Mouse (Mus musculus) cerebellum, postnatal 25 days (tissue): ENCODE data around the gene Epb41l3.
"Not testable (repeated sequence)": the region's sequence is repeated elsewhere in the genome, so short reads cannot be mapped to it uniquely, and the experiment has no call there.

ENCODE experiments used
- DNase-seq, 2 experiments: peaks; one replicate each; pipeline ENCODE4 v3.0.0; 2021; ENCODE audit warnings: mixed read lengths in 2 of 2

Gene Epb41l3

GRCm38 (mm10) chr17:69109216-69109615 lies 33.7 kb downstream of the Epb41l3 start:
- DNase-seq = peak; percentile 40 to 66

GRCm38 (mm10) chr17:69112232-69112631 lies 36.7 kb downstream of the Epb41l3 start:
- DNase-seq = no peak

DNA sequence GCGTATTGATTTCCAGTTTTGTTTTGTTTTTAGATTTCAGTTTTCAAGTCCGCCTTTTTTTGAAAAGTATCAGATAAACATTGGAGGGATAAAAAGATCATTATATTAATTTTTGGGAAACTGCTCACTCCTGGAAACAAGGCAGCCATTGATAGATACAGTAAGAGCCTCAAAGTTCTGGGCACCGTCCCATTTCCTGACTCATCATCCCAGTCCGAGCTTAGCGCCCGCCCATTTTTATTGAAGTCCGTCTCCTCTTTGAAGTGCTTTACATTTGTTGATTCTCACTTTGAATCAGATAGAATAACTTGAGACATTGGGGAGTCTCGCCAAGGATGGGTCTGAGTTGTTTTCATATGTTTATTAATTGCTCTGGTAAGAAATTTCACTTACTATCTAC lies 43.7 kb downstream of the Epb41l3 start:
- DNase-seq = no peak

DNA sequence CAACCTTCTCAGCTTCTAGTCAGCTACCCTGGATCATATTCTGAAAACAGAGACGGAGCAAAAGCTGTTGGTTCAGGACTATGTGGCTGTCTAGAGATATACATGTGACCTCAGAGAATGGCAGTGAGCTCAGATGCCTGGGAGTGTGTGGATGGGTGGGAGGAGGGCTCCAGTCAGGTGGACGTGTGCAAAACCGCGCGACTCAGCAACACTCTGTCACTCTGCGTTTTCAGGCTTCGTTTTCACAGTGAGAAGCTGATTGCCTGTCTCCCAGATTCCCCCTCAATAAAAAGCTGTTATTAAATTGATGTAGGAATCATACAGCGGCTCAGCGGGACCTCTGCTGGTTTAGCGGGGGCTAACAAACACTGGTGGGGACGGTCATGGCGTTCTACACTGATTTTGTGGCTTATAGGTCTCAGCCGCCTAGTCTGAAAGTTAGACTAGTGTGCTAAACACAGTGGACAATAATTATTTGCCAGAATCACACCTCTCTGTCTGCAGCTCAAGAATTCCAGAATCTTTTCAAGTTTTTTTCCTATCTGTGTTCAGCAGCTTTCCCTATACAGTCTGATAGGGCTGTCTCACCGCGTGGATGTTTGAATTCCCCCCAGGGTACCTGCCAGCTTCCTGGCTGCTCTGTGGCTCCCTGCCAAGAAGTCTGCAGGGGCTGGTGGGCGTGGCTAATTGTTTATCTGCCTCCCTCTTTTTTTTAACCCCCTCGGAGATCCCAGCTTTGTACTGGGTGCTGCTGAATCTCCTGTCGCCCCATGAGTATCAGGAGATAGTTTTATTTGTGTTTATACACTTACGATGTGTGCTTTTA lies 45.3 kb downstream of the Epb41l3 start:
- peak; percentile 31 to 55 for DNase-seq

GRCm38 (mm10) chr17:69122403-69122802 lies 46.9 kb downstream of the Epb41l3 start:
- DNase-seq = not testable (repeated sequence)

- DNase-seq = peak; percentile 27 to 29
These were observed 52.0 kb downstream of the Epb41l3 start for GRCm38 (mm10) chr17:69127436-69127835.

- no peak for DNase-seq
These were observed 52.5 kb downstream of the Epb41l3 start for GRCm38 (mm10) chr17:69127981-69128380.

GRCm38 (mm10) chr17:69129434-69129833 lies 54.0 kb downstream of the Epb41l3 start:
- no peak for DNase-seq

DNA sequence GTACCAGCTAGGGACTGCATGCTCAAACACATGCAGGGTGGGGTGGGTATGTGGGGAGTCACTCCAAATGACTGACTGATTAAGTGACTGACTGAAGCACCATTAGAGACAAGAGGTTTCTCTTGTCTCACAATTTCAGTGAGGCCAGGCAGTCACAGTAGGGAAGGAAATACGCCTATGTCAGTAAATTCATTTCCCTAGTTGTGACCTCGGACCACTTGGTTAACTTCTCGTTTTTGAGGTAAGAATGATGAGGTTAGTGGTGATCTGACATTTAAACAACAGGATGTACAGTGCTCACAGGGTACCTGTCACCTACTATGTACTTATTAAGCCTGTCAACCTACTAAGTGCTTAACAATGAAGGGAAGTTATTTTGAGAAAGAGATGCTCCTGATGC lies 67.5 kb downstream of the Epb41l3 start:
- DNase-seq = no peak

- DNase-seq = no peak
These were observed 75.3 kb downstream of the Epb41l3 start for GRCm38 (mm10) chr17:69150826-69151225.

DNA sequence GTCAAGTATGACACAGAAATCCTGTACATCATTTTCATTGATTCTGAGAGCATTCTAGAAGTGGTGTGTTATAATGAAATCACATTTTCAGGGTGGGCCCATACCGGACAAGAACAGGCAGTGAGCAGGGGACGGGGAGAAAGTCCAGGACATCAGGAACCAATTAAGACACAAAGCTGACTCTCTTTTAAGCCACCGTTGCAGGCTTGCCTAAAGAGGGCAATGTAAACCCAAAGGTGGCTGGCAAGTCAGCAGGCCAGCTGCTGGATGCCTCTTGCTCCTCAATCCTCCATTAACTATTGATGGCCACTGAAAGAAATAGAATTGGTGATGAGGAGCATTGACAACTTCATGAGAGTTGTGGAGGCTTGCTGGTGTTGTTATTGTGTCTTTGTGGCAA lies 75.8 kb downstream of the Epb41l3 start:
- DNase-seq = no peak

DNA sequence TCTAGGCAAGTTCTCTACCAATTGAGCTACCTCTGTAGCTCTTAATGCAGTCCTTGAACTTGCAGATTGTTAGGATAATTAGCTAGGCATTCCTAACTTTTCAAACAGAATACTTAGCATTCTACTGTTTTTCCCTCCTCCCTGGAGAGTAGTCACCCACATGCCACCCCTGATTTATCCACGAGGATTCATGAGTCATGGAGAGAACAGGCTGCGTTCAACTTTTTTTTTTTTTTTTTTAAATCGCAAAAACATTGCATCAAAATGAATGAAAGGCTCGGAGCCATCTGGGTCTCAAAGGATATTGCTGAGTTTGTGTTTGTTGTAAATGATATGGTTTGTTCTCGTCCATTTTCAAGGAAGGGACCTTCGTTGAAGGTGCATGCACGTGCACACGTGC lies 79.6 kb downstream of the Epb41l3 start:
- DNase-seq = no peak

DNA sequence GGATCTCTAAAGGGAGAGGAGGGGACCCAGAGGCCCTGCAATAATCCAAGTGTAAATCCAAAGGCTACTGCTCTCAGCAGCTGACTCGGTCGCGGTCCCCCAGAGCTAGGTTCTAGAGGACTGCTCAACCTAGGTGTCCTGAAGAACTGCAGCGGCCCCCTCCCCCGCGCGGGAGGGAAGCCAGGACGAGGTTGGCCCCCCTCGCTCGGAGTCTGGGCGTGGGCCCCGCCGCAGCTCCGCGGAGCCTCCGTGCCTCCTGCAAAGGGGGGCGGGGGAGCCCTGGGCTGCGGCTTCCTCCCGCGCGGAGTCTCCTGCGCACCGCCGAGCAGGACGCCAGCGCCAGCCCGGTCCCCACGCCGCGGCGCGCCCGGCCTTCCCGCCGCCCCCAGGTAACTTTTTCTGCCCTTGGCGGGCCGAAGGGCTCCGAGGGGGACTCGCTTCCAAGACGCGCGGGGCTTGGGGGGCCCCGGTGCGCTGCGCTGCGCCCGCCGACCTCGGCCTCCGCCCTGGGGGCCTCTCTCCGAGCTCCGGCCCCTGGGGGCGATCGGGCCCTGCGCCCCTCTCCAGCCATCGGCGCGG lies 81.1 kb downstream of the Epb41l3 start:
- DNase-seq = peak; percentile 75 to 82

- peak; percentile 71 to 74 for DNase-seq
These were observed 81.8 kb downstream of the Epb41l3 start for GRCm38 (mm10) chr17:69157101-69157808.

GRCm38 (mm10) chr17:69157809-69158185 lies 82.3 kb downstream of the Epb41l3 start:
- DNase-seq = no peak

DNA sequence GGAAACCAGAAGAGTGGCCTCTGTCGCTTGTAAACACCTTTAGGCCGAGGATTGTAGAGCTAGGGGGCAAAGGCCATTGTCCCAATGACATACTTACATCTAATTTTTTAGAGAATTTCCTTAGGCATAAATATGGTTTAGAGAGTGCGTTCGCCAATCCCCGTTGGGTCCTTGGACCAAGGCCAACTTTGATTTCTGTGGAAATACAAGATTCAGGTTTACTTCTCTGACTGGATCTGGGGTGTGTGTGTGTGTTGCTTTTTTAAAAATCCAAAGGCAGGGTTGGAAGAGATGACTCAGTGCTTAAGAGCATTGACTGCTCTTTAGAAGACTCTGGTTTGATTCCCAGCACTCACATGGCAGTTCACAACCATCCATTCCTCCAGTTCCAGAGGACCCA lies 83.2 kb downstream of the Epb41l3 start:
- DNase-seq = peak; percentile 23 to 42

DNA sequence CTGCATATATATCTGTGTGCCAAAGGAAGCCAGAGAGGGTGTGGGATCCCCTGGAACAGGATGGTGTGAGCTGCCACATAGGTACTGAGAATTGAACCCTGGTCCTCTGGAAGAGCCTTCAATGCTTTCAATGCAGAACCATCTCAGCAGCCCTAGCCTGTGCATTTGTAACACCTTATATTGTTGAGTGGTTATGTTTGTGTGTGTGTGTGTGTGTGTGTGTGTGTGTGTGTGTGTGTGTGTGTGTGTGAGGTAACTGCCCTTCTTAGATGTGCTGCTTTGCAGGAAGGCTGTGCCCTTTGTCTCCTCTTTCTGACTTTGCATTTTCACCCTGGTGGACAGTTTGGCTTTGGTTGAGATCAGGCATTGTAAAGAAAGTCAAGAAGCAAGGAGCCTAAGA lies 87.2 kb downstream of the Epb41l3 start:
- DNase-seq = peak in 1 of 2 experiments; percentile 32

DNA sequence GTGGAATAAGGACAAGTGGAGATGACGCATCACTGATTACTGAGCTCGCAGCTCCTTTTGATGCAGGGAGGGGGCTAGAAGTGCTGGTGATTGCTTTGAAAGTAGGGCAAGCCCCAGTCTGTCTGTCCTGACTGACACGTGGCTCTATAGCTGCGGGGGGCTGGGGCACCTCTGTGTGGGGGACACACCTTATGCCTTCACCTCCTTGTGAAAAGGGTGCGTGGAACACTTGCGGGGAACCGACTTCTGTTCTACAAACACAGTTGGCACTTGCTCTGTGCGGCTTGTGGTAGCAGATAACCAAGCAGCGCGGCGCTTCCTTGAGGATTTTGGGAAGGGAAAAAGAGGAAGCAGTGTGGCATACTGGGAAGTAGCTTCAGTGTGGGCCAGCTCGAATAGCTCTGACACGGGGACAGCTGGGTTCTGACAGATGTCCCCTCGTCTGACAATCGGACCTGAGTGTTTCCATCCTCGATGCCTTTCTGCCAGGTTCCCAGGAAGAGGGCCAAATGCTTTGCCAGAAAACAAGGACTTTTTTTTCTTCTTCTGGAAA lies 101.5 kb downstream of the Epb41l3 start:
- peak; percentile 65 to 70 for DNase-seq

DNA sequence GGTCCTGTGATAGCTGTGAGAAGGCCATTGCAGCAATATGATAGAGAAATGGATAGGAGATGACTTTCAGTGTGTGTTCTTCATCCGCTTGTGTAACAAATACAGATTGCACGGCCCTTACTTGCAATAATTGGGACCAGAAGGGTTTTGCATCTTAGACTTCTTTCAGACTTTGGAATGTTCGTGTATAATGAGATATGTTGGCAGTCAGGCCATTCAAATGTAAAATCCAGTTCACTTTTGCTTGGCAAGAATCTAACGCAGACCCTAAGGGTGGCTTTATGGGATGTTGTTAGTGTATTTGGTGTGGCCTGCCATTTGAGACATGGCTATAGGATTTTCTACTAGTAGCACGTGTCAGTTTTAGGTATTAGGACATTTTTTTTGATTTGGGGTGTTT lies 102.5 kb downstream of the Epb41l3 start:
- no peak for DNase-seq

DNA sequence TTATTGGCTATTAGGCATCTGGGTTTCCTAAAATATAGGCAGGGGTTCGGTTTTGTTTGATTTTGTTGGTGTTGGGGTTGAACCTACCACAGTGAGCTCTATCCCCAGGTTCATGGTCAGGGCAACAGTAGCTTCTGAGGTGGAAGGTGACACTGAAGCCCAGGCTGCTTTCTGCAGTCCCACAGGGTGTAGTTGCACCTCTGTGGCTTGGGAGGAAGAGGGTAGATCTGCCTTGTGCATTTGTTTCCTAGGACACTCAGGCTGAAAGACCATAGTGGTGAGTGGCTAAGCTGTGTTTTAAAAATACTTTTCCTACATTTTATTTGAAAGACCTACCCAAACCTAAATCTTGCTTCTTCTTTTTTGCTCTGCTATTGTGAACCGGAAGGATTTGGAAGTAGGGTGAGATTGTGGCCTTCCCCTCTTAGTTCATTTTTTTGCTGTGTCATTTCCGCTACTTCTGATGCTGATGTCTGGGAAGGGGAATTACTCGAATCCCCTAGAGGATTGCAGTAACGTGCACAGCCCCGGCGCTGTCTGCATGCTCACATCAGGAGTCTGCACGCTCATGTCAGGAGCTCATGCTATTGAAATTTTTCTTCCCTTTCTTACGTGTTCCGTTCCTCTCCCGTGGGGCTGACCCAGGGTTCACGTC lies 105.5 kb downstream of the Epb41l3 start:
- no peak for DNase-seq

- DNase-seq = no peak
These were observed 106.3 kb downstream of the Epb41l3 start for GRCm38 (mm10) chr17:69181560-69182316.

DNA sequence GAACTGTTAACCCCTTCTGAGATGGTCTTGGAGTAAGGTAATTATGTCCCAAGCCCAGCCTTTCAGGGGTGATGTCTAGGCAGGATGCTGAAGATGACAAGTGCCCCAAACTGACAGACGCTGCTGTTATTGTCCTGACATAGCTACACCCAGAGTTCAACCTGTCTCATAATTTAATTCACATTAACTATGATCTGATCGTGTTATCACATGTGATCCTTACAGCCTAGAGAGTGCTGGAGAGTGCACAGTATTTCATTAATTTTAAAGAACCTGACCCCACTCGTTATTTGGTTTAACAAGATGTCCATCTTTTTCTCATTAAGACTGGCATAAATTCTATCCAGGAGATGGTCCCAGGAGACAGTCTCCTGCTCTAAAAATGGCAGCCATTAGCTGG lies 112.3 kb downstream of the Epb41l3 start:
- DNase-seq = no peak
